Mouse (Mus musculus): ENCODE measurements around the gene Tmem88b. TPM values are rescaled to one million over a fixed set of nuclear protein-coding genes. Genes with fewer than 3 reads are reported as not detected.

Tmem88b gene
- total and polyA plus RNA-seq, 3 experiments: 0.19 to 0.32 TPM; not detected in 1

GRCm38 (mm10) chr4:155769496-155769879, 16.2 kb downstream of the Tmem88b start:
- Histone ChIP-seq H3K9ac (ENCODE audit: control insufficient read depth, low read depth, low read length, poor library complexity, severe bottlenecking) (peak overlapping the region; percentile 97), H3K4me1 (ENCODE audit: control insufficient read depth in 1 of 2, insufficient read depth in 2 of 2, low read length in 2 of 2) (peaks cover 0 to 14% of the 10 kb centered on the region in 2 experiments; a peak in 2 of 4 replicates), H3K79me2 (ENCODE audit: control insufficient read depth, insufficient read depth, low read length, poor library complexity) (peaks cover 3% of the 10 kb centered on the region; the same call in 1 of the 2 replicates), H3K9me3 (replicated peaks; ENCODE audit: insufficient read depth, low read length) (no peaks in the 10 kb centered on the region), H3K27ac (ENCODE audit: control insufficient read depth, low read depth, low read length) (no peak overlapping the region), H3K36me3 (ENCODE audit: control insufficient read depth in 1 of 2, insufficient read depth in 2 of 2, low read length in 2 of 2) (peaks cover 0 to 2% of the 10 kb centered on the region in 2 experiments; a peak in 1 of 4 replicates), H3K27me3 (ENCODE audit: control insufficient read depth in 1 of 2, insufficient read depth in 2 of 2, low read length in 2 of 2) (no peaks in the 10 kb centered on the region), H3K4me3 (ENCODE audit: control insufficient read depth in 1 of 2, insufficient read depth in 1 of 2, low read depth in 2 of 2, low read length in 2 of 2) (peak overlapping the region; percentile 73 to 84)
- TF ChIP-seq ZMIZ1 (IDR thresholded peaks at IDR 0.05; ENCODE audit: low read depth, low read length) (0 out of 2 replicates have a peak, but pooled peaks have one; percentile 14), USF2 (IDR thresholded peaks at IDR 0.05; ENCODE audit: borderline replicate concordance in 1 of 2, insufficient read depth in 1 of 2, low read depth in 1 of 2, low read length in 2 of 2) (no peak)
- DNase-seq (ENCODE audit: low read depth, low spot score): no peak

DNA sequence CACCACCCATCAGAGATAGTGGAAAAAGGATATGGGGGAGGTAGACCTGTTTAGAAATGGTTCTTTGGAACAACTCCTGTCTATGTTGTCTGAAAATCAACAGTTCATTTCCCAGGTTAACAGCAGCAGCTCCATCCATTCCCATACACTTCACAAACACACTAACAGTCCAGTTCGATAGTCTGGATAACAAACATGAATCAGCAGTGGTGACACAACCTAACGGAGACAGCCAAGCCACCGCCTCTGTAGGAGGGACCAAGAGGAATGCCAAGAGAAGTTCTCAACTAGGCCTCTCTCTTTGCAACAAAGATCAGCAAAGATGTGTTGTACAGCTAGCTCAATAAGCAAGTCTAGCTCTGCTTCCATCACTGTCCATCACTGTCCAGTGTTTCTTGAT, 23.3 kb downstream of the Tmem88b start:
- no peaks in the 10 kb centered on the region for H3K27me3 ChIP-seq (ENCODE audit: control insufficient read depth in 1 of 2, insufficient read depth in 2 of 2, low read length in 2 of 2)
- DNase-seq (ENCODE audit: low read depth, low spot score): peak; percentile 73
- no peak overlapping the region for H3K27ac ChIP-seq (ENCODE audit: control insufficient read depth, low read depth, low read length)
- H3K36me3 ChIP-seq (ENCODE audit: control insufficient read depth in 1 of 2, insufficient read depth in 2 of 2, low read length in 2 of 2): peaks cover 0 to 18% of the 10 kb centered on the region in 2 experiments; a peak in 2 of 4 replicates
- TF ChIP-seq ETS1 (IDR thresholded peaks at IDR 0.05; ENCODE audit: low read depth, low read length) (no peak; the same call in 1 of the 2 replicates), TAL1 (IDR thresholded peaks at IDR 0.05; ENCODE audit: low read length) (no peak), USF2 (IDR thresholded peaks at IDR 0.05; ENCODE audit: borderline replicate concordance in 1 of 2, insufficient read depth in 1 of 2, low read depth in 1 of 2, low read length in 2 of 2) (no peak), USF1 (IDR thresholded peaks at IDR 0.05; ENCODE audit: low read depth, low read length) (no peak), MYC (IDR thresholded peaks at IDR 0.05; ENCODE audit: low read depth, low read length) (no peak; the same call in 1 of the 2 replicates), SIN3A (IDR thresholded peaks at IDR 0.05; ENCODE audit: low read length) (peak; percentile 49), GABPA (IDR thresholded peaks at IDR 0.05; ENCODE audit: low read depth, low read length) (no peak), HCFC1 (IDR thresholded peaks at IDR 0.05; ENCODE audit: low read depth, low read length) (no peak), SMC3 (IDR thresholded peaks at IDR 0.05; ENCODE audit: low read depth, low read length) (no peak), BHLHE40 (IDR thresholded peaks at IDR 0.05; ENCODE audit: borderline replicate concordance, low read depth, low read length) (no peak), EP300 (IDR thresholded peaks at IDR 0.05; ENCODE audit: low read depth in 1 of 2, low read length in 2 of 2) (peak; percentile 17 to 41; a peak in 2 of 4 replicates), MYB (IDR thresholded peaks at IDR 0.05; ENCODE audit: low read depth, low read length) (no peak), MAX (IDR thresholded peaks at IDR 0.05; ENCODE audit: low read length) (peak; percentile 46; the same call in 1 of the 2 replicates), MAFK (IDR thresholded peaks at IDR 0.05; ENCODE audit: borderline replicate concordance, low read depth, low read length) (0 out of 2 replicates have a peak, but pooled peaks have one; percentile 22), E2F4 (IDR thresholded peaks at IDR 0.05; ENCODE audit: borderline replicate concordance, low read depth, low read length) (0 out of 2 replicates have a peak, but pooled peaks have one; percentile 30), TBP (IDR thresholded peaks at IDR 0.05; ENCODE audit: low read depth, low read length) (no peak), UBTF (IDR thresholded peaks at IDR 0.05; ENCODE audit: borderline replicate concordance, insufficient read depth, low read depth, low read length) (no peak), ZNF384 (IDR thresholded peaks at IDR 0.05; ENCODE audit: low read depth, low read length) (no peak; the same call in 1 of the 2 replicates), POLR2A (IDR thresholded peaks at IDR 0.05; ENCODE audit: control insufficient read depth in 1 of 2, insufficient read depth in 1 of 2, low read depth in 1 of 2, low read length in 2 of 2, poor library complexity in 1 of 2) (peak in 1 of 2 experiments; percentile 33; a peak in 1 of 4 replicates), NELFE (IDR thresholded peaks at IDR 0.05; ENCODE audit: low read depth, low read length) (peak; percentile 35), CHD1 (IDR thresholded peaks at IDR 0.05; ENCODE audit: low read depth, low read length) (no peak), RCOR1 (IDR thresholded peaks at IDR 0.05; ENCODE audit: low read depth, low read length) (no peak), MXI1 (IDR thresholded peaks at IDR 0.05; ENCODE audit: low read depth, low read length) (peak; percentile 52; the same call in 1 of the 2 replicates), POLR2AphosphoS2 (IDR thresholded peaks at IDR 0.05; ENCODE audit: low read length) (0 out of 2 replicates have a peak, but pooled peaks have one; percentile 28)
- H3K79me2 ChIP-seq (ENCODE audit: control insufficient read depth, insufficient read depth, low read length, poor library complexity): peaks cover 39% of the 10 kb centered on the region
- H3K4me3 ChIP-seq (ENCODE audit: control insufficient read depth in 1 of 2, insufficient read depth in 1 of 2, low read depth in 2 of 2, low read length in 2 of 2): peak overlapping the region in 1 of 2 experiments; percentile 72; a peak in 2 of 4 replicates
- H3K4me1 ChIP-seq (ENCODE audit: control insufficient read depth in 1 of 2, insufficient read depth in 2 of 2, low read length in 2 of 2): peaks cover 4 to 16% of the 10 kb centered on the region in 2 experiments
- H3K9me3 ChIP-seq (replicated peaks; ENCODE audit: insufficient read depth, low read length): no peaks in the 10 kb centered on the region
- peak overlapping the region; percentile 21; the same call in 1 of the 2 replicates for H3K9ac ChIP-seq (ENCODE audit: control insufficient read depth, low read depth, low read length, poor library complexity, severe bottlenecking)
